Mouse (Mus musculus): ENCODE data around the gene Dynlt1c. TPM values are rescaled to one million over a fixed set of nuclear protein-coding genes. Genes with fewer than 3 reads are reported as not detected.
A peak's percentile ranks its signal among the peaks of the same experiment; 100 is the strongest.
"Not testable (repeated sequence)": the region's sequence is repeated elsewhere in the genome, so short reads cannot be mapped to it uniquely, and the experiment has no call there.

Gene Dynlt1c
- total RNA-seq, 1 experiment = 16.8 TPM

DNA sequence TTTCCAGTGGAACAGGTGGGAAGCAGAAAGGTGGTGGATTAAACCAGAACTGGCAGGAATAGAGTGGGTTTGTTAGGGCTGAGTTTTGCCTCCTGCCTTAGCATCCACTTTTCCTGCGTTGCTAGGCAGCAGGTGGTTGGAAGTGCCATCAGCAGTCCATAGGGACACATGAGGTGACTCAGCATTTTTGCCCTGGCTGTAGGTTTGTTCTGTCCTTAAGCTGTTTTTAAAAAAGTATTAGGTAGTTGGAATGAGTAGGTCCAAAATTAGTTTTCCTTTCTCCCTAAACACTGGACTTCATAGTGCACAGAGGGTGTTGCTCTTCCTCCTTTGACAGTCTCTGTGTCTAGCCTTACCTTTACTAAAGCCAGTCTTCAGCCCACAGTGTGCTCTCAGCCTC is 3.9 kb downstream of the Dynlt1c start:
- TF ChIP-seq MAFK (IDR thresholded peaks at IDR 0.05; ENCODE audit: insufficient read depth, low read depth, low read length) = 0 out of 2 replicates have a peak, but pooled peaks have one; percentile 54
- DNase-seq (ENCODE audit: low read depth, low spot score); in situ Hi-C loops (cut with MboI; ENCODE audit: low sequenced_read_pairs in 2 of 2, unreplicated experiment in 2 of 2); H3K36me3 ChIP-seq (ENCODE audit: control insufficient read depth, insufficient read depth, low read length, poor library complexity, severe bottlenecking); H3K4me1 ChIP-seq (ENCODE audit: control insufficient read depth in 2 of 2, insufficient read depth in 2 of 2, low read length in 2 of 2, poor library complexity in 1 of 2); H3K9ac ChIP-seq (ENCODE audit: insufficient read depth, low read depth, low read length, poor library complexity, severe bottlenecking); H3K4me3 ChIP-seq (ENCODE audit: insufficient read depth in 1 of 2, low read depth in 1 of 2, low read length in 2 of 2, poor library complexity in 1 of 2, severe bottlenecking in 1 of 2); H3K27ac ChIP-seq (ENCODE audit: insufficient read depth, low read depth, low read length, poor library complexity, severe bottlenecking); H3K9me3 ChIP-seq (ENCODE audit: control insufficient read depth, insufficient read depth, low read depth, low read length): not testable (repeated sequence)

DNA sequence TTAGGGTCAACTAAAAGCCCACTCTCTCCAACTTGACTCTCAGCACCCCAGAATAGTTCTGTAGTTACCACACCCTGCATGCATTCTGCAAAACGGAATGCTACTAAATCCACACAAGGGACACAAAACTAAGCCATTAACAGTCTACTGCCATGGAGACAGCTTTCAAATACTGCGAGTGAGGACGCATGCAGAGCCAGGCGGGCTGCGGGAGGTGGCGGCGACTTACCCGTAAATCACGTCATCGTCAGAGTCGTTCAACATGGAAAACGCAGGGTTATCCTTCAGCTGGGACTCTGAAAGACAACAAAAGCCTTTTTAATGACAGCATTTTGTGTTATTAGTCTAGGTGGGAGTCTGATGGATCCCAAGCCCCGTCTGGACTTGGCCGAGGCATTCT is 12.1 kb downstream of the Dynlt1c start:
- in situ Hi-C loops (cut with MboI; ENCODE audit: low sequenced_read_pairs in 2 of 2, unreplicated experiment in 2 of 2); H3K4me1 ChIP-seq (ENCODE audit: control insufficient read depth in 2 of 2, insufficient read depth in 2 of 2, low read length in 2 of 2, poor library complexity in 1 of 2); H3K4me3 ChIP-seq (ENCODE audit: insufficient read depth in 1 of 2, low read depth in 1 of 2, low read length in 2 of 2, poor library complexity in 1 of 2, severe bottlenecking in 1 of 2): not testable (repeated sequence)

DNA sequence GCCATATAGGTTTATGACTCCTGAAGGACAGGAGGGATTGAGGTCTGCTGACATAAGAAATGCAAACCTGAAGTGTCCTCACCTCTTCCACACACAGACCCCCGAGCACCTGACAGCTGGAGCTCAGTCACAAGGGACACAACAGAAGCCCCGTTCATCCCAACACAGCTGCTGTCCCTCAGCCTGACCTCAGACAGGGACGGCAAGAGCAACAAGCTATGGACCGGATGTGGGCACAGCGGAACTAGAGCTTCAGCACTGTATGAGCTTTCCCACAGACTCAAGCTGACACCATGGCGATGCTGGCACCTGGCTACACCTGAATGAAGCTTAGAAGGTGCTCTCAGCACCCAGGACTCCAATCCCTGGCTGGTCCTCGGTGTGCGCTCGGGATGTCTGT is 12.8 kb downstream of the Dynlt1c start:
- H3K9ac ChIP-seq (ENCODE audit: insufficient read depth, low read depth, low read length, poor library complexity, severe bottlenecking); DNase-seq (ENCODE audit: low read depth, low spot score); in situ Hi-C loops (cut with MboI; ENCODE audit: low sequenced_read_pairs in 2 of 2, unreplicated experiment in 2 of 2); H3K9me3 ChIP-seq (ENCODE audit: control insufficient read depth, insufficient read depth, low read depth, low read length); H3K4me1 ChIP-seq (ENCODE audit: control insufficient read depth in 2 of 2, insufficient read depth in 2 of 2, low read length in 2 of 2, poor library complexity in 1 of 2); H3K36me3 ChIP-seq (ENCODE audit: control insufficient read depth, insufficient read depth, low read length, poor library complexity, severe bottlenecking); H3K27ac ChIP-seq (ENCODE audit: insufficient read depth, low read depth, low read length, poor library complexity, severe bottlenecking); H3K4me3 ChIP-seq (ENCODE audit: insufficient read depth in 1 of 2, low read depth in 1 of 2, low read length in 2 of 2, poor library complexity in 1 of 2, severe bottlenecking in 1 of 2): not testable (repeated sequence)

More for the DNA sequence above, 12.1 kb downstream of the Dynlt1c start:
- H3K36me3 ChIP-seq (ENCODE audit: control insufficient read depth, insufficient read depth, low read length, poor library complexity, severe bottlenecking); H3K9me3 ChIP-seq (ENCODE audit: control insufficient read depth, insufficient read depth, low read depth, low read length); DNase-seq (ENCODE audit: low read depth, low spot score); H3K27ac ChIP-seq (ENCODE audit: insufficient read depth, low read depth, low read length, poor library complexity, severe bottlenecking); H3K9ac ChIP-seq (ENCODE audit: insufficient read depth, low read depth, low read length, poor library complexity, severe bottlenecking): not testable (repeated sequence)

DNA sequence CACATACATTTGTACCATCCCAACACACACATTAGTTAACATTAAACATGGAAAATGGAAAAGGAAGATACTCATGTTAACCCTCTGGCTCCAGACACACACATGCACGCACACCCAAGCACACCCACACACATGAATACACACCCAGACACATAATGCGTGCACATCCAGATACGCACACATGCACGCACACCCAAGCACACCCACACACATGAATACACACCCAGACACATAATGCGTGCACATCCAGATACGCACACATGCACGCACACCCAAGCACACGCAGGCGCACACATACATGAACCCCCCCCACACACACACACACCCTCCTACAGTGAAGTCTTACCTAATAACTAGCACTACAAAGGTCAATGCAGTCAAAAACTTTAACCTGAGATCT is 15.3 kb downstream of the Dynlt1c start:
- H3K4me1 ChIP-seq (ENCODE audit: control insufficient read depth in 2 of 2, insufficient read depth in 2 of 2, low read length in 2 of 2, poor library complexity in 1 of 2); in situ Hi-C loops (cut with MboI; ENCODE audit: low sequenced_read_pairs in 2 of 2, unreplicated experiment in 2 of 2); H3K9ac ChIP-seq (ENCODE audit: insufficient read depth, low read depth, low read length, poor library complexity, severe bottlenecking); DNase-seq (ENCODE audit: low read depth, low spot score); H3K27ac ChIP-seq (ENCODE audit: insufficient read depth, low read depth, low read length, poor library complexity, severe bottlenecking); H3K36me3 ChIP-seq (ENCODE audit: control insufficient read depth, insufficient read depth, low read length, poor library complexity, severe bottlenecking); H3K4me3 ChIP-seq (ENCODE audit: insufficient read depth in 1 of 2, low read depth in 1 of 2, low read length in 2 of 2, poor library complexity in 1 of 2, severe bottlenecking in 1 of 2); H3K9me3 ChIP-seq (ENCODE audit: control insufficient read depth, insufficient read depth, low read depth, low read length): not testable (repeated sequence)

DNA sequence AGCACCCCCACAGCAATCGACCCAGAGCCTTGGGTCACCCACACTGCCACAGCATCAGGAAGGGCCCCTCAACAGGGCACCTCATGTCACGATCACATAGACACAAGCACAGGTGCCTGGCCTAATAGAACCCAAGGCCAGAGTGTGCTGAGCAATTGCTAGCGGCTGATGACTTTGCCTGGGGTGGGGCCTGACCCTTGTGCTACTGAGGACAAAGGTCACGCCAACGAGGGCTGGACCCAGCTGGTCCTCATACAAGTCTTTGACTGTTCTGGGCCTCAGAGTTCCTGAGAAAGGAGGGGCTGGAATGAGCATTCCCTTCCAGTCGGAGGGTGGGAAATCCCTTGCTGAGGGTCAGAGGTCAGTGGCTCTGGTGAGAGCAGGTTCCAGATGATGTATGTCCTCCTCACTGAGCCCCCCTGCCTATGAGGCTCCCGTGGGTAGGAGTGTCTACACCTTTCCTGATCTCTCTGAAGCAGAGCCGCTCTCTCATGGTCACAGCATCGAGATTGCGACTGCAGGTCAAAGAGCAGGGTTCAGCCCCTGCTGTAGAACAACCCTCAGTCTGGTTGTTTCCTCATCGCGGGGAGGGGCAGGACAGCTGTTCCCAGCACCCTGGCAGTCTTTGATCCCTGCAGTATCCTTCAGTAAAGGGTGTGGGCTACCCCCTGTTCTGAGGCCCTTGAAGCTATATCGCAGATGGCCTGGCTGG is 16.4 kb downstream of the Dynlt1c start:
- H3K9ac ChIP-seq (ENCODE audit: insufficient read depth, low read depth, low read length, poor library complexity, severe bottlenecking); H3K27ac ChIP-seq (ENCODE audit: insufficient read depth, low read depth, low read length, poor library complexity, severe bottlenecking); H3K36me3 ChIP-seq (ENCODE audit: control insufficient read depth, insufficient read depth, low read length, poor library complexity, severe bottlenecking); H3K9me3 ChIP-seq (ENCODE audit: control insufficient read depth, insufficient read depth, low read depth, low read length); DNase-seq (ENCODE audit: low read depth, low spot score); in situ Hi-C loops (cut with MboI; ENCODE audit: low sequenced_read_pairs in 2 of 2, unreplicated experiment in 2 of 2); H3K4me3 ChIP-seq (ENCODE audit: insufficient read depth in 1 of 2, low read depth in 1 of 2, low read length in 2 of 2, poor library complexity in 1 of 2, severe bottlenecking in 1 of 2); H3K4me1 ChIP-seq (ENCODE audit: control insufficient read depth in 2 of 2, insufficient read depth in 2 of 2, low read length in 2 of 2, poor library complexity in 1 of 2): not testable (repeated sequence)

DNA sequence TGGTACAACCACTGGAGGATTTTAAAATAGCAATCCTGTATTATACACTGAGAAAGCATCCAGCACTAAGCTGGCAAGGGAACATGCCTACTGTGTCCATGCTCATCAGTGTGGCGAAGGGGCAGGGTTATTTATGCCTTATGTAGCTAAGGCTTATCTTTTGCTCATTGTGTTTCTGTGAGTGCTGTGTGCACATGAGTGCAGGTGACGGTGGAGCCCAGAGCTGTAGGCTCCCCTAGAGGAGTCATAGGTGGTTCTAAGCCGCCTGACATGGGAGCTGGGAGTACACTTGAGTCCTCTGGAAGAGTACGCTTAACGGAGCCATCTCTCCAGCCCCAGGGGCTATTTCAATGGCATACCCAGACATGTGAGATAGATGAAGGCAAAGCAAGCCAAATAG is 17.8 kb downstream of the Dynlt1c start:
- DNase-seq (ENCODE audit: low read depth, low spot score); in situ Hi-C loops (cut with MboI; ENCODE audit: low sequenced_read_pairs in 2 of 2, unreplicated experiment in 2 of 2); H3K9me3 ChIP-seq (ENCODE audit: control insufficient read depth, insufficient read depth, low read depth, low read length); H3K4me3 ChIP-seq (ENCODE audit: insufficient read depth in 1 of 2, low read depth in 1 of 2, low read length in 2 of 2, poor library complexity in 1 of 2, severe bottlenecking in 1 of 2); H3K36me3 ChIP-seq (ENCODE audit: control insufficient read depth, insufficient read depth, low read length, poor library complexity, severe bottlenecking); H3K9ac ChIP-seq (ENCODE audit: insufficient read depth, low read depth, low read length, poor library complexity, severe bottlenecking); H3K4me1 ChIP-seq (ENCODE audit: control insufficient read depth in 2 of 2, insufficient read depth in 2 of 2, low read length in 2 of 2, poor library complexity in 1 of 2); H3K27ac ChIP-seq (ENCODE audit: insufficient read depth, low read depth, low read length, poor library complexity, severe bottlenecking): not testable (repeated sequence)

DNA sequence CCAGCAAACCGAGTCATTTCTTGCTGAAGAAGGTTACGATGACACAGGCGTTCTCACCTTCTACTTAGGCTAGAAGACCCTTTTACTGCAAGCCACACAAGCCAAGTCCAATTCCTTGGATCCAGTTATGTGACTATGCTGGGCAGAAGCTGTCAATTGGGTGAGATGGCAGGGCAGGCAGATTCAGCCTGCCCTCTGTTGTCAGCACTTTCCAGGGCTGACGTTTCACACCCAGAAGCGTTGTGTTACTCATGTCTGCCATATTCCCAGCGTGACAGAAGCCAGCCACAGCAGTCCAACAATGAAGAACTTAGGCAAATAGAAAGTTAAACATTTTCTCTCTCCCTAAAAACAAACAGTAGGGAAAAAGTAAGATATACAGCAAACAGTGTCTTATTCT is 18.6 kb downstream of the Dynlt1c start:
- H3K27ac ChIP-seq (ENCODE audit: insufficient read depth, low read depth, low read length, poor library complexity, severe bottlenecking); DNase-seq (ENCODE audit: low read depth, low spot score); H3K36me3 ChIP-seq (ENCODE audit: control insufficient read depth, insufficient read depth, low read length, poor library complexity, severe bottlenecking); H3K4me1 ChIP-seq (ENCODE audit: control insufficient read depth in 2 of 2, insufficient read depth in 2 of 2, low read length in 2 of 2, poor library complexity in 1 of 2); H3K9me3 ChIP-seq (ENCODE audit: control insufficient read depth, insufficient read depth, low read depth, low read length); H3K9ac ChIP-seq (ENCODE audit: insufficient read depth, low read depth, low read length, poor library complexity, severe bottlenecking); H3K4me3 ChIP-seq (ENCODE audit: insufficient read depth in 1 of 2, low read depth in 1 of 2, low read length in 2 of 2, poor library complexity in 1 of 2, severe bottlenecking in 1 of 2); in situ Hi-C loops (cut with MboI; ENCODE audit: low sequenced_read_pairs in 2 of 2, unreplicated experiment in 2 of 2): not testable (repeated sequence)

DNA sequence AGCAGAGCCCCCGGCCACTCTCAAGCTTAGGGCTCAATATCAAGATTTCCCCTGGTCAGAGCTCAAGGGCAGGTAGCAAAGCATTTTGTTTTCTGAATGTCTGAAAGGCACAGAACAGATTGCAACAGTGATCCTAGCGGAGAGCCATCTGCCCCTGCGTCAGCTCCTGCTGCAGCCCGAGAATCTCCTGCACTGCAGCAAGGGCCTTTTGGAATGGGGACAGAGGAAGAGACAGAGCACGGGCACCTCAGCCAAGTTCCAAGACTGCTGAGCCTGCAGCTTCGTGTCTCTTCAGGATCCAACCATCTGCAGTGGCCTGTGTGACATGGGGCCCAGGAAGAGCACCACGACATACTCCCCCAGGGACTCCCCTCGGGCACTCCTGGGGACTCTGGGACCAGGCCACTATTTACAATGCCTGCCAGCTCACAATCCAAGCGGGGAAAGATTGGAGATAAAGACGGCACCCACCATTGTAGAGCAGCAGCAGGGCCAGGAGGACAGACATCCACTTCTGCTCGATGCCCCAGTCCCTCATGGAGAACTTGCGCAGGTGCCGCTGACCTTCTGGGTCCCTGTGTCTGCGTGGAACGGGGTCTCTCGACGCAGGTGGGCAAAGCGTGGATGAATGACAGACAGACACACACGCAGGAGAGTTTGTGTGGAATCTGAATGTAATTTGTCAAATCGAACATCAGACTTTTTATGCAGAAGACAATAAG is 19.4 kb downstream of the Dynlt1c start:
- H3K36me3 ChIP-seq (ENCODE audit: control insufficient read depth, insufficient read depth, low read length, poor library complexity, severe bottlenecking); H3K9me3 ChIP-seq (ENCODE audit: control insufficient read depth, insufficient read depth, low read depth, low read length); DNase-seq (ENCODE audit: low read depth, low spot score); H3K4me1 ChIP-seq (ENCODE audit: control insufficient read depth in 2 of 2, insufficient read depth in 2 of 2, low read length in 2 of 2, poor library complexity in 1 of 2); H3K27ac ChIP-seq (ENCODE audit: insufficient read depth, low read depth, low read length, poor library complexity, severe bottlenecking); H3K9ac ChIP-seq (ENCODE audit: insufficient read depth, low read depth, low read length, poor library complexity, severe bottlenecking); in situ Hi-C loops (cut with MboI; ENCODE audit: low sequenced_read_pairs in 2 of 2, unreplicated experiment in 2 of 2); H3K4me3 ChIP-seq (ENCODE audit: insufficient read depth in 1 of 2, low read depth in 1 of 2, low read length in 2 of 2, poor library complexity in 1 of 2, severe bottlenecking in 1 of 2): not testable (repeated sequence)
